Mouse (Mus musculus): ENCODE results near the gene Skp1a. TPM values are rescaled to one million over a fixed set of nuclear protein-coding genes. Genes with fewer than 3 reads are reported as not detected.

The Skp1a gene
- total and polyA plus RNA-seq, 3 experiments = 38.9 to 255 (median 241) TPM

GRCm38 (mm10) chr11:52281568-52282328, 50.0 kb downstream of the Skp1a start:
- peaks cover 7% of the 10 kb centered on the region for H3K4me1 ChIP-seq (ENCODE audit: control insufficient read depth, insufficient read depth, low read length)
- H3K4me3 ChIP-seq = no peak overlapping the region
- H3K27me3 ChIP-seq (ENCODE audit: control insufficient read depth, insufficient read depth, low read length) = no peaks in the 10 kb centered on the region
- H3K27ac ChIP-seq = no peak overlapping the region
- DNase-seq = no peak
- intact Hi-C loops (cut with DNase I) = no loop called here
- TF ChIP-seq EP300 (IDR thresholded peaks at IDR 0.05; ENCODE audit: insufficient read depth, low read depth, low read length) (no peak), CTCF (IDR thresholded peaks at IDR 0.05) (no peak), POLR2A (IDR thresholded peaks at IDR 0.05; ENCODE audit: insufficient read depth, low read depth, low read length) (no peak)
- H3K9ac ChIP-seq (ENCODE audit: low read depth, low read length) = no peak overlapping the region
- no peaks in the 10 kb centered on the region for H3K79me2 ChIP-seq (replicated peaks; ENCODE audit: control insufficient read depth, insufficient read depth, low read length)
- WGBS = 82% methylated on average over 19 of the region's 19 CpGs
- H3K36me3 ChIP-seq (ENCODE audit: control insufficient read depth, insufficient read depth, low read length) = no peaks in the 10 kb centered on the region

- peaks cover 7% of the 10 kb centered on the region for H3K4me1 ChIP-seq (ENCODE audit: control insufficient read depth, insufficient read depth, low read length)
- no peaks in the 10 kb centered on the region for H3K36me3 ChIP-seq (ENCODE audit: control insufficient read depth, insufficient read depth, low read length)
- no peaks in the 10 kb centered on the region; the same call in 1 of the 2 replicates for H3K27me3 ChIP-seq (ENCODE audit: control insufficient read depth, insufficient read depth, low read length)
- TF ChIP-seq EP300 (IDR thresholded peaks at IDR 0.05; ENCODE audit: insufficient read depth, low read depth, low read length) (no peak), CTCF (IDR thresholded peaks at IDR 0.05) (no peak), POLR2A (IDR thresholded peaks at IDR 0.05; ENCODE audit: insufficient read depth, low read depth, low read length) (no peak)
- peak overlapping the region; percentile 66; the same call in 1 of the 2 replicates for H3K9ac ChIP-seq (ENCODE audit: low read depth, low read length)
- H3K79me2 ChIP-seq (replicated peaks; ENCODE audit: control insufficient read depth, insufficient read depth, low read length) = no peaks in the 10 kb centered on the region
- WGBS = 9% methylated on average over 19 of the region's 19 CpGs
- no peak for DNase-seq
- H3K27ac ChIP-seq = no peak overlapping the region
- intact Hi-C loops (cut with DNase I) = no loop called here
- peak overlapping the region; percentile 60 for H3K4me3 ChIP-seq
Measured at GRCm38 (mm10) chr11:52282420-52282773, 50.6 kb downstream of the Skp1a start.

GRCm38 (mm10) chr11:52282774-52283595, 51.2 kb downstream of the Skp1a start, which contains the start of gene Tcf7:
TSS of gene Tcf7 (minus strand) at chr11:52283014.
- Histone ChIP-seq H3K36me3 (ENCODE audit: control insufficient read depth, insufficient read depth, low read length) (no peaks in the 10 kb centered on the region), H3K27me3 (ENCODE audit: control insufficient read depth, insufficient read depth, low read length) (no peaks in the 10 kb centered on the region; the same call in 1 of the 2 replicates), H3K4me1 (ENCODE audit: control insufficient read depth, insufficient read depth, low read length) (peaks cover 7% of the 10 kb centered on the region), H3K27ac (no peak within 1 kb of the TSS; the same call in 1 of the 2 replicates), H3K4me3 (peak within 1 kb of the TSS; percentile 60), H3K9ac (ENCODE audit: low read depth, low read length) (peak within 1 kb of the TSS; percentile 66), H3K79me2 (replicated peaks; ENCODE audit: control insufficient read depth, insufficient read depth, low read length) (no peaks in the 10 kb centered on the region)
- TF ChIP-seq CTCF (IDR thresholded peaks at IDR 0.05) (no peak), EP300 (IDR thresholded peaks at IDR 0.05; ENCODE audit: insufficient read depth, low read depth, low read length) (no peak), POLR2A (IDR thresholded peaks at IDR 0.05; ENCODE audit: insufficient read depth, low read depth, low read length) (no peak)
- WGBS = 1% methylated on average over 88 of the region's 97 CpGs
- DNase-seq = peak; percentile 65 to 69
- intact Hi-C loops (cut with DNase I) = no loop called here

GRCm38 (mm10) chr11:52283596-52284571, 52.1 kb downstream of the Skp1a start:
- 15% methylated on average over 44 of the region's 44 CpGs for WGBS
- TF ChIP-seq EP300 (IDR thresholded peaks at IDR 0.05; ENCODE audit: insufficient read depth, low read depth, low read length) = no peak
- TF ChIP-seq POLR2A (IDR thresholded peaks at IDR 0.05; ENCODE audit: insufficient read depth, low read depth, low read length) = no peak
- no peak for TF ChIP-seq CTCF (IDR thresholded peaks at IDR 0.05)
- H3K27ac ChIP-seq = peak overlapping the region; percentile 12; the same call in 1 of the 2 replicates

GRCm38 (mm10) chr11:52286301-52286957, 54.6 kb downstream of the Skp1a start:
- WGBS = 67% methylated on average over 16 of the region's 16 CpGs
- H3K27me3 ChIP-seq (ENCODE audit: control insufficient read depth, insufficient read depth, low read length) = no peaks in the 10 kb centered on the region; the same call in 1 of the 2 replicates
- TF ChIP-seq POLR2A (IDR thresholded peaks at IDR 0.05; ENCODE audit: insufficient read depth, low read depth, low read length) (no peak), EP300 (IDR thresholded peaks at IDR 0.05; ENCODE audit: insufficient read depth, low read depth, low read length) (no peak), CTCF (IDR thresholded peaks at IDR 0.05) (no peak)
- no peak overlapping the region for H3K9ac ChIP-seq (ENCODE audit: low read depth, low read length)
- no peaks in the 10 kb centered on the region for H3K36me3 ChIP-seq (ENCODE audit: control insufficient read depth, insufficient read depth, low read length)
- peaks cover 7% of the 10 kb centered on the region for H3K4me1 ChIP-seq (ENCODE audit: control insufficient read depth, insufficient read depth, low read length)
- no peak overlapping the region for H3K4me3 ChIP-seq
- intact Hi-C loops (cut with DNase I) = no loop called here
- H3K79me2 ChIP-seq (replicated peaks; ENCODE audit: control insufficient read depth, insufficient read depth, low read length) = no peaks in the 10 kb centered on the region
- H3K27ac ChIP-seq = no peak overlapping the region
- DNase-seq = no peak

More at GRCm38 (mm10) chr11:52283596-52284571, 52.1 kb downstream of the Skp1a start:
- peak overlapping the region; percentile 36 for H3K9ac ChIP-seq (ENCODE audit: low read depth, low read length)
- H3K36me3 ChIP-seq (ENCODE audit: control insufficient read depth, insufficient read depth, low read length) = no peaks in the 10 kb centered on the region
- intact Hi-C loops (cut with DNase I) = no loop called here
- peaks cover 7% of the 10 kb centered on the region for H3K4me1 ChIP-seq (ENCODE audit: control insufficient read depth, insufficient read depth, low read length)
- no peaks in the 10 kb centered on the region for H3K79me2 ChIP-seq (replicated peaks; ENCODE audit: control insufficient read depth, insufficient read depth, low read length)
- H3K27me3 ChIP-seq (ENCODE audit: control insufficient read depth, insufficient read depth, low read length) = no peaks in the 10 kb centered on the region; the same call in 1 of the 2 replicates
- peak overlapping the region; percentile 60 for H3K4me3 ChIP-seq
- peak; percentile 74 to 77 for DNase-seq

Measured in heart, adult 2 months (tissue).